Mouse (Mus musculus) heart, postnatal 4 days (tissue): ENCODE measurements around the gene Dnajb12. TPM values are rescaled to one million over a fixed set of nuclear protein-coding genes. Genes with fewer than 3 reads are reported as not detected.

Experiments
- DNase-seq: peaks from one replicate; pipeline ENCODE4 v3.0.0; 2021
- total RNA-seq, 2 experiments: library from RNA; stranded (reverse); gene quantifications; 2 replicates each; pipeline ENCODE4 v1.2.3; 2021

The Dnajb12 gene
- total RNA-seq, result 10 to 100 TPM; 39.6 to 41.1 TPM

GRCm38 (mm10) chr10:59879255-59880028 is at the start of gene Dnajb12:
TSS of gene Dnajb12 (plus strand) at chr10:59879556.
- peak; percentile 94 for DNase-seq

GRCm38 (mm10) chr10:59829886-59830285 is 49.5 kb upstream of the Dnajb12 start:
- DNase-seq, result no peak

GRCm38 (mm10) chr10:59831950-59832349 is 47.4 kb upstream of the Dnajb12 start:
- no peak for DNase-seq

- DNase-seq, result no peak
Measured at GRCm38 (mm10) chr10:59835301-59836155, 43.8 kb upstream of the Dnajb12 start.

DNA sequence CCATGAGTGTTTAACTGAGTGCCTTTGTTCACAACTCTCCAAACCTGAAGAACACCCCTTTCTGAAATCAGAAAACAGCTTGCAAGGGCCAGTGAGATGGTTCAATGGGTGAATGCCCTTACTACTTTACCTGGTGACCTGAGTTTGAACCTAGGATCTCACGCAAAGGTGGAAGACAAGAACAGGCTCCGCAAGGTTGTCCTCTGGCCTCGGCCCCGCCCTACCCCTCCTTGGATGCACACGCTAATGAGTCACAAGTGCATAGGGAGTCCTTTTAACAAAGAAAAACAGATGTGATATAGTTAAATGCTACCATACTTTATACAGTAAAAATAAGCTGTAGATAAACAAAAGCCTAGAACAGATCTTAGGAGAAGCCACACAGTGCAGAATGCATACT is 41.9 kb upstream of the Dnajb12 start:
- no peak for DNase-seq

DNA sequence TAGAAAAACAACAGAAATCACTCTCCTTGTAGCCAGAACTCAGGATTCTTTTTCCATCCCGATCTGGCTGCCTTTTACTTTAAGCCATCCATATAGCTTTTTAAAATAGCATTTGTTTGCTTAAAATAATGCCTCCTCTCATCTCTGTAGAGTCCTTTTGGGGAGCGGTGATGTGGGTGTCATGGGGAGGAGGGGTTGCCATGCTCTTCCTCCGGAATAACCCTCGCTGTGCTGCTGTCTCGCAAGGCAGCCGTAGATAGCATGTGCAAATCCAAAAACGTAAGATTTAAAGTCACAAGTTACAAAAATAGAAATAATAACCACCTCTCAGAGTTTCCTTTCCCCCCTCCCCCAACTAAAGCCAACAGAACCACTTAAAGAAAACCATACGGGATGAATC is 37.9 kb upstream of the Dnajb12 start:
- no peak for DNase-seq

DNA sequence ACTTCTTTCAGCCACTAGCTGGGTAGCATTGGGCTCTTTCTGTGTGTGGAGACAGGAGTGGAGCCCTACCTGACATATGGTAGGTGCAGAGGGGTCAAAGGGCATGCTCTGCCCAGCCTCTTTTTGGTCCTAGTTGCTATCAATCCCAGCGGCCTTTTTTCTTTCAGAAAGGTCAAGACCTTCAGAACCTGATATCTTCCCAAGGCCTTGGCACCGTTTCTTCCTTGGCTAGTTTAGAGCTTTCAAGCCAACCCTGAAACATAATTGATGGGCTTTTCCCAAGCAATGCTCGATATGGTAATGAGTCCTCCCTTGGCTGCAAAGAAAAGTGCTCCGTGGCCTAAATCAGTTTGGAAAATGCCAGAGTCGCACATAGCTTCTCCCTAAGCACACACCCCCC is 36.2 kb upstream of the Dnajb12 start:
- no peak for DNase-seq

DNA sequence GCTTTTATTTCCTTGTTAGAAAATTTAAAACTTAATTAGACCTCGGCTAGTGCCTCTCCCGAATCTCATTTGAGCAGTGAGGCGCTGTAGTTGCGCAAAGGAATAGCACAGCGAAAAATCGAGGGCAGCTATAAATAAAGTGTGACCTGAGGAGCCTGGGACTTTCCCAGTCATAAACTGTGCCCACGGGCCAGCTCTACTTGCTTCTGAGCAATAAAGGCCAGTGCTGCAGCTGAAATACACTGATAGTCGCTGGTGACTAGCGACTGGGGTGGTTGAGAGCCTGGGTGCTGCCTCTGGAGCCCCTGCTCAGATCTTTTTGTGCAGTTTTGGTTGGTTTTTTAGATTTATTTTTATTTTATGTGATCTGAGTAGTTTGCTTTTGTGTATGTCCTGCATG is 34.7 kb upstream of the Dnajb12 start:
- no peak for DNase-seq

DNA sequence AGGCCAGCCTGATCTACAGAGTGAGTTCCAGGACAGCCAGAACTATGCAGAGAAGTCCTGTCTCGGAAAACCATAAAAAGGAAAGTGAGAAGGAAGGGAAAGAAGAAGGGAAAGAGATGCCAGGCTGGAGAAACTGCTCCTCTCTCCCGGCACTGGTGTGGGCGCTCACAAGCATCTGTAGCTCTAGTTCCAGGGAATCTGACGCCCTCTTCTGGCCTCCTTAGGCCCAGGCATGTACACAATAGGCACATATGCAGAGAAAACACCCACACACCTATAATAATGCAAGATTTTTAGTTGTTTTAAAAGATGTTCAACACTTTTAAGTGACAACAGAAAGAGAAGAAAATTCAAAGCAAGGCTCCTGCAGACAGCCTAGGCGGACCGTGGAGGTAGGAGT is 32.9 kb upstream of the Dnajb12 start:
- no peak for DNase-seq

DNA sequence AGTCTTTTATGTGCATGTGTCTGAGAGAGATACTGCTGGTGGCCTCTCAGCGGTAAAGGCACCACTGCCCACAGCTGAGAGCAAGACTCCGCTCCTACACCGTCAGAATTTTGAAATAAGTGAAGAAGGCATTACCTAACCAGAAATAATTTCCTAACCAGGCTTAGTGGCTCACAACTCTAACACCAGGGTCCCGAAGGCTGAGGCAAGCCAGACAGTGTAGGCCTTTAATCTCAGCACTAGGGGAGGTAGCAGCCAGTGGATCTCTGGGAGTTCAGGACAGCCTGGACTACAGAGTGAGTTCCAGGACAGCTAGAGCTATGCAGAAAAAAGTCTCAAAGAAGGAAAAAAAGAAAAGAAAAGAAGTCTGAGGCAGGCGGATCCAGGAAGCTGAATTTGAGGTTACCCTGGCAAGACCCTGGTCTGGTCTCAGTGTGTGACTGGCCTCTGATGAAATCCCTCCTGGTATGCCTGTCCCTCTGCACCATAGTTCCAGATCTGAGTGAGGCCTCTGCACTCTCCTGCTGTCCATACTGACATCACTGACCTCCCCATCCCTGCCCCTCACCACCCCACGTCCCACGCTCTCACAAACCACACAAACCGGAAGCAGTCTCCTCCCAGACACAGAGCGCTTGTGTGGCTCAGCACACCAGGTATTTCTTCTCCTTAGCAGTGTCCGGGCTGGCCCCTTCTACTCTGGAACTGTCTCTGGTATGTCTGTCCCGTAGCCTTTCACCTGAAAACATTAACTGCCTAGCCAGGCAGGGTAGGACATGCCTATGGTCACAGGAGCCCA is 31.1 kb upstream of the Dnajb12 start:
- DNase-seq, result no peak

- DNase-seq, result no peak
Measured at GRCm38 (mm10) chr10:59848953-59849352, 30.4 kb upstream of the Dnajb12 start.

- no peak for DNase-seq
Measured at GRCm38 (mm10) chr10:59849371-59849770, 30.0 kb upstream of the Dnajb12 start.

DNA sequence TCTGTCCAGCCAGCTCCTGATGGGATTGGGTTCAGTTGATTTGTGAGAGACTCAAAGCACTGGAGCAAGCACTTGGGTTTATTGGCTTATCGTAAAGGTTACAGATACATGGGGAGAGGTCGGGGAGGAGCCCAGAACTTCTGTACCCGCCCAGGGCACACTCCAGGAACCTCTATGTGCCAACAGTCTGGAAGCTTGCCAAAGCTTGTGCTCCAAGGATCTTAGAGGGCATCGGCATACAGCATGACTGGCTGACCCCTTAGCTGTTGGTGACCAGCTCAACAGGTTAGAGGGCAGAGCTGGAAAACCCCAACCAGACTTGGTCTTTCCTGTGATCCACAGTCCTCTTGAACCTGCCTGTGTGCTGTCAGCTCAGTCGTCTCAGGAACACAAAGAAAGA is 22.2 kb upstream of the Dnajb12 start:
- no peak for DNase-seq

DNA sequence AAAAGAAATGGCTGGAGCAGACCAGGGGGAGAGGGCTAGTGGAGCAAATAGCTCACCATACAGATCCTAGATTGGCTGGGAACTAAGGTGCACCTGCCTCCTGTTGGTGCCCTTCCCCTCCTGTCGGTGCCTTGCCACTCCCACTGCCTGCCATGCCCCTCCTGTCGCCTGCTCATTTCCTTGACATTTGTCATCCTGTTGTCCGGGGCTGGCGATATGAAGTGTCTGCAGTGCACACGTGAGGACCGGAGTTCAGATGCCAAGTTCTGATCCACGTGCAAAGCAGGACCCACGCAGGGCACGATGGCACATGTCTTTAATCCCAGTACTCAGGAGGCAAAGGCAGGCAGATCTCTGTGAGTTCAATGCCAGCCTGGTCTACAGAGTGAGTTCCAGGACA is 18.7 kb upstream of the Dnajb12 start:
- no peak for DNase-seq

- DNase-seq, result no peak
Measured at GRCm38 (mm10) chr10:59861201-59861600, 18.2 kb upstream of the Dnajb12 start.

GRCm38 (mm10) chr10:59862816-59863440 is 16.4 kb upstream of the Dnajb12 start:
- DNase-seq, result no peak

DNA sequence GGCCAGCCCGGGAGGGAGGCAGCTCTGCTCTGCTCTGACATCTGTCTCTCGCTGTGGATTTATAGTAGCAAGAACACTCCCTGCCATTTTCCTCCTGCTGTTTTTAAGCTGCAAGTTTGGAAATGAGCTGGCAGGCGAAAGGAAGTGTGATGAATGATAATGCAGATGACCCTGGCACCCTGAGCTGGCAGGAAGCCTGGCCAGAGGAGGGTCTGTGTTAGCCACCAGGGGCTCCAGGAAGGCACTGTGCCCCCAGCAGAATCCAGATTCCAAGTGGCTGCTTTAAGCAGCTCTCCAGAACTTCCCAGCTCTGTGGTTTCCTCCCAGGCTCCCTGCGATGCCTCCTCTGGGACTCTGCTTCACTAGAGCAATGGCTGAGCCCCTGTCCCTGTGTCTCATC is 15.7 kb upstream of the Dnajb12 start:
- no peak for DNase-seq

- no peak for DNase-seq
Measured at GRCm38 (mm10) chr10:59864232-59864875, 15.0 kb upstream of the Dnajb12 start.

GRCm38 (mm10) chr10:59864884-59865726 is 14.3 kb upstream of the Dnajb12 start:
- peak; percentile 94 for DNase-seq

GRCm38 (mm10) chr10:59868266-59868665 is 11.1 kb upstream of the Dnajb12 start:
- DNase-seq, result no peak

DNA sequence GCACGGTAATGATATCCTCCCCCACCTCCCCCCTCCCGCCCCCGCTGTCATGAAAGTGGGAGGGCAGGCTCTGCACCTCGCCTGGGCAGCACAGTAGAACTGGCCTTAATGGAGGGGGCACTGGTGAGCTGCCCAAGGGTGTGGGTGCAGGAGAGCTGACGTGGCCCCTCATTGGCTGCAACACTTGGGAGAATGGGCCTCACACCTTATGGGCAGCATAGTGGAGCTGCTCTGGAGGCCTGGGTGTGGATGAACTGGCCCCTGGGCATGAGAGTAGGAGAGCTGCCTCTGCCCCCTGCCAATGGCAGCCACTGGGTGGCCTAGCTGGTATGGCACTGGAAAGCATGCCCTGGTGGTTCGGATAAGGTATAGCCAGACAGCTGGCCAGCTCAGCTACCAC is 9.3 kb upstream of the Dnajb12 start:
- DNase-seq, result no peak
